Mouse (Mus musculus): ENCODE measurements around the gene Scrn2. TPM values are rescaled to one million over a fixed set of nuclear protein-coding genes. Genes with fewer than 3 reads are reported as not detected.

Scrn2 gene
- total RNA-seq, 2 experiments from 2014 or later = 28.8 to 29.7 TPM

DNA sequence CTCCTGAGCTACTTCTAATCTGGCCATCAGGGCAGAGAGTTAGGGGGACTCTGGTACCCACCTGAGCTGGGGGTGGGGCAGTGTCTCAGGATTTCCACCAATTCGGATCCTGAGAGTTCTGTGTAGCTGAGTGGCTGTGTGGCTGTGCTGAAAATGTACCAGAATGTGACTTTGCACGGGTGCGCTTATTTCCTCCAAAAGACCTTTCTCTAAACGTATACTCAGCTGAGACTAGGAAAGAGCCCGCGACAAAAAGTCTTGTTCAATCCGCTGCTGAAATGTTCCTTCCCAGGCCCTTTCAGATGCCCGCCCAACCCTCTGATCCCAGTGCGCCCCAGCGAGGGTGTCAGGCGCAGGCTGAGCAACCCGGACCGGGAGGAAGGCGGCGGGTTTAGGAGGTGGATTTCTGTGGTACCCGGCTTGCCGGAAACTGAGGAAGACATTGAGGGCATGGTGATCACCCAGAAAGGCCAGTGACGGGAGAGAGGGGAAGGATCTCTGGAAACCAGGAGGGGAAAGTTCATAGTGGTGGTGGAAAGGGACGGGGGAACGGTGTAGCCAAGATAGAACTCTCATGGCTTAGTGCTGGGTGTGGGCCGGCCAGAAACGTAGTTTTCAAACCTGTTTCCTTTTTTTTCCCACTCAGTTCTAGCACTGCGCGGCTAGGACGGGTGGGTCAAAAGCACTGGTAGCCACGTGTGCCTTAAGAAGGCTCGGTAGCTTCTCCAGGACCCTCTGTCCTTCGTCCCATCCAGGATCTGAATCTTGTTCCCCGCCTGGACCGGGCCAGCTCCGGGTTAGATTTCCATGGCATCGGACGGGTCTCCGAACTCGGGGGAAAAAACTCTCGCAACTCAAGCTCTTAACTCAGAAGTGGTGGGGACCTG is 11.8 kb upstream of the Scrn2 start:
- no peak for DNase-seq (ENCODE audit: low spot score in 2 of 2)

GRCm38 (mm10) chr11:97018583-97019344 is 11.0 kb upstream of the Scrn2 start:
- DNase-seq (ENCODE audit: low spot score in 2 of 2) = no peak

DNA sequence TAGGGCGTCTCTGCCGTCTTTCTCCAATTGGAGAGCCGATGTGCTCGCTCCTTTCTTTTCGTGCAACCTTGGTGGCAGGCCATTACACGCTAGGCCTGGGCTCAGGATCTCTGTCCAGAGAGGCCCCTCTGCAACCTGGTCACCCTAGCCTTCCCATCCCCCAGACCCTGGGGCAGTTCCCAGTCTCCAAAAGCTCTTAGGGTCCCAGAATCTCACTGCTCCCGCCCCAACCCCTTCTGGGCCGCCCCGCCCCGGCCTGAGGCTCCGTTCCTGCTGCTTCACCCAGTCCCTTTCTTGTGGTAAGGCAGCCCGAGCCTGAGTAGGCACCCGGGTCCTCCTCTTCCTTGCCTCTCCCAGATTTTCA is 10.4 kb upstream of the Scrn2 start:
- no peak for DNase-seq (ENCODE audit: low spot score in 2 of 2)

DNA sequence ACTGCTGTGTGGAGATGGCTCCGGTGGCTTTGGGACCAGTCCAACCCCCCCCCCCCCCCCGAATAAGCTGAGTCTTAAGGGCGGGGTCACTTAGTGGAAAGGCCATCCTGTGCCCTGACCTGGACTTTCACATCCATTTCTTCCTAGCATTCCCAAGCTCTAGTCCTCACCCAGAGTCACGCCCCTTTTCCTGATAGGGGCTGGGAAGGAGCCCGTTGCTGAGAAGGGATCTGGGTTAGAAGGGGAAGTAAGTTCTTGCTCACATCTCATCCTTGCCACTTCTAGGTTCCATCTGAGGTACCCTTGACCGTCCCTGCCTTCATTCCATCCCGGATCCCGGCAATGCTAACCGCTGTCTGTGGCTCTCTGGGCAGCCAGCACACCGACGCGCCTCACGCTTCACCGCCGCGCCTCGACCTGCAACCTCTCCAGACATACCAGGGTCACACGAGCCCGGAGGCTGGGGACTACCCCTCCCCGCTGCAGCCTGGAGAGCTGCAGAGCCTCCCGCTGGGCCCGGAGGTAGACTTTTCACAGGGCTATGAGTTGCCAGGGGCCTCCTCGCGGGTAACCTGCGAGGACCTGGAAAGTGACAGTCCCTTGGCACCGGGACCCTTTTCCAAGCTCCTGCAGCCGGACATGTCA is 8.5 kb upstream of the Scrn2 start:
- no peak for DNase-seq (ENCODE audit: low spot score in 2 of 2)

- DNase-seq (ENCODE audit: low spot score in 2 of 2) = peak; percentile 50
Measured at GRCm38 (mm10) chr11:97021873-97022484, 7.8 kb upstream of the Scrn2 start.

DNA sequence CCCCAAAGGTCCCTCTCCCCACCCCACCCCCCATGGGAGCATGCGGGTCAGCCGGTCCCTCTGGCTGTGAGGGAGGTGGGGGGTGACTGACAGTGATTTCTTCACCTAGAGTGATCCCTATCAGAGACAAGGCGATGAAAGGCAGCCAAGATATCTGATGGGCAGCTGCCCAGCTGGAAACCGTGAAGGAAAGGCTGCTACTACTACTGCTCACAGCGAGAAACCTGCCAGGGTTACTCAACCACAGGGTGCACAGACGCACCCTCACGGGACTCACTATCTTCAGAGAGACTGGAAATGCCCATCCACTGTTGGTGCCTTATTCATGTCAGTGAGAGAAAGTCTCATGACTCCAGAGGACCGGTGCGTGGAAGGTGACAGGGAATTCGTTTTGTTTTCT is 4.8 kb upstream of the Scrn2 start:
- no peak for DNase-seq (ENCODE audit: low spot score in 2 of 2)

DNA sequence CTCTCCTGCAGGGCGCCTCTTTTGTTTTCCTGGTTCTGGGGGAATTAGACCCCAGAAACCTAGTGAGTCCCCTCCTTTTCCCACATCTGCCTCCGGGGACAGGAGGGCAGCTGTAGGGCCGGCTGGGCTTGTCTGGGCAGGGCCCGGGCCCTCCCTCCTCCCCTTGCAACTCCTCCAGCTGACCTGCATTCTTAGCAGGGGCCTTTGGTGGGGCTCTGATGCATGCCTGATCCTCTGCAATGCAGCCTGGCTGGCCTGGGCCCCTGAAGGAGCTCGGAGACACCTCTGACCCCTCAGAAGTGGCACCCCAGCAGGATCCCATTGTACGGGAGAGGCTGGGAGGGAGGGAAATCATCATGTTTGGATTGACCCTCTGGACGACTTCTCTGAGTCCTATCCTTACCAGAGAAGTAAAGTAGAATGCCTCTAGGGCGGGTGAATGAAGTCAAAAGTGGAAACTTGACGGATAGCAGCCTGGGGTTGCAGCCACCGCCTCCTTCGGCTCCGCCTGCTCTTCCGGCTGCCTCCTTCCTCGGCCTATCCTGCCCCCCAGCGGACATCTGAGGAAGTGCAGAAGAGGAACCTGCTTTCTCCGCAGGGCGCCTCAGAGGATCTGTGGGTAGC is 3.9 kb upstream of the Scrn2 start:
- peak; percentile 67 to 77 for DNase-seq (ENCODE audit: low spot score in 2 of 2)

- DNase-seq (ENCODE audit: low spot score in 2 of 2) = no peak
Measured at GRCm38 (mm10) chr11:97030426-97030825, 688 bp downstream of the Scrn2 start.

DNA sequence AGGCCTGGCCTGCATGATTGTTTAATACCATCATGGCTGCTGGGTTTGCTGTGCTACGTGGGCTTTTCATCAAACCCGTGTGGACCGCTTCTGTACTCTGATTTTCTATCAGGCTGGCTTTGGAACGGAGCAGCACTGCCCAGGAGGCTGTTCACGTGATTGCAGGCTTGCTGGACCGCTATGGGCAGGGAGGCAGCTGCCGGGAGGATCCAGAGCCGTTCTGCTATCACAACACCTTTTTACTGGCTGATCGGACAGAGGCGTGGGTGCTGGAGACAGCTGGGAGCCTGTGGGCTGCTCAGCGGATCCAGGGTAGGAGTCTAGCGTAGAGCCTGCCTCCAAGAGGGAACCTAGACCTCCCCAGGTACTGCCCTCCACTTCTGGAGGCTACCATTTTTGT is 2.2 kb downstream of the Scrn2 start:
- no peak for DNase-seq (ENCODE audit: low spot score in 2 of 2)

DNA sequence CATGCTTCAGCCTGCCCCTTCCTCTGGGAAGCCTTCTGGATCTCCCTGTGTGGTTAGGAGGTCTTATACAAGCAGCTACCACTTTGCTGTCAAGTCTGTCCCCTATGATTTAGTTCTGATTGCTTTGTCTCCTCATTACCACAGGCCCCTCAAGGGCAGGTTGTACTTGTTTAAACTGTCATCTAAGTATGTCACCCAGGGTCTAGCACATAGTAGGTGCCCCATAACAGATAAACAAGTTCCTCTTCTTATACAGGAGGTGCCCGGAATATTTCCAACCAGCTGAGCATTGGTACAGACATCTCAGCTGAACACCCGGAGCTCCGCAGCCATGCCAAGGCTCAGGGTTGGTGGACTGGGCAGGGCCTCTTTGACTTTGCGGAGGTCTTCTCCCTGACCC is 2.8 kb downstream of the Scrn2 start:
- DNase-seq (ENCODE audit: low spot score in 2 of 2) = no peak

- DNase-seq (ENCODE audit: low spot score in 2 of 2) = no peak
Measured at GRCm38 (mm10) chr11:97033781-97034180, 4.0 kb downstream of the Scrn2 start.

GRCm38 (mm10) chr11:97036141-97036540 is 6.4 kb downstream of the Scrn2 start:
- no peak for DNase-seq (ENCODE audit: low spot score in 2 of 2)

GRCm38 (mm10) chr11:97038881-97039280 is 9.1 kb downstream of the Scrn2 start:
- no peak for DNase-seq (ENCODE audit: low spot score in 2 of 2)

- DNase-seq (ENCODE audit: low spot score in 2 of 2) = no peak
Measured at GRCm38 (mm10) chr11:97040301-97041021, 10.7 kb downstream of the Scrn2 start.

DNA sequence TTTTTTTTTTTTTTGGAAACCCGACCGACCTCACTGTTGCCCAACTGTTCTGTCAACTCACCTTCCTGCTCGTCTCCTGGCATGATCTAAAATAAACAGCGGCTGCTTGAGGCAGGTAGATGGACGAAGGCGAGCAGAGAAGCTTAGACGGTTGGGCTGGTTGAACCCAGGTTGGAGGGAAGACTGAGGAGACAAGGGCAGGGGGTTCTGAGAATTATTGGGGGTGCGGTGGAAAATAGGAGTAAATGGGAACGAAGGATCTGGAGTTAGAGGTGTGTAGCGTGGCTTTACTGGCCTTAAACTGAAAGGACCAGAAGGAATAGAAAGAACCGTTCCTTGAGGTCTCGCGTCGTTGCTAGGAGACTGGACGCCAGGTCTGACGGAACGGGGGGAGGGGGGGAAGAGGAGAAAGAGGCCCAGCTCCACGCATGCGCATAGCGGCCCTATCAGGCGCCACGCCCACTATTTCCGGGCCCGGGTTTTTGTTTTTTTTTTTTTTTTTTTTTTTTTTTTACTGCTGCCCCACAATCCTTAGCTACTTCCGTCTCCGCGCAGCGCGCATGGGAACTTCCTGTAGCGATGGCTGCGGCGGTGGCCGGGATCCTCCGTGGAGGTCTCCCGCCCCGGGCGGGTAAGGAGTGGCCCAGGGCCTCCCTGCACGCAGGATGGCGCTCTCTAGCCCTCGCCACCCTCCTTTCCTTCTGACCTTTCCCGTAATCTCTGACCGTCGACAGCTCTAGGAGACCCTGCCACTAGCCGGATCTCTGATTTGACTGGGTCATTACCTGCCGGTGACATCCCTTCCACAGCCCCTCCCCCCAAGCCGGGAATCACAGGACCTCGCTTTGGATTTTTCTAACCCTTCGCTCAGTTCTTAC is 11.5 kb downstream of the Scrn2 start, which contains the start of the genes Lrrc46 and Mrpl10:
Gene Lrrc46, minus strand, starts transcription at position 386 of the 878 bp plus-strand sequence.
Gene Mrpl10, plus strand, starts transcription at position 539 of the 878 bp plus-strand sequence.
- DNase-seq (ENCODE audit: low spot score in 2 of 2) = peak; percentile 65 to 81

GRCm38 (mm10) chr11:97044902-97045301 is 15.2 kb downstream of the Scrn2 start:
- no peak for DNase-seq (ENCODE audit: low spot score in 2 of 2)

- no peak for DNase-seq (ENCODE audit: low spot score in 2 of 2)
Measured at GRCm38 (mm10) chr11:97045861-97046260, 16.1 kb downstream of the Scrn2 start.

DNA sequence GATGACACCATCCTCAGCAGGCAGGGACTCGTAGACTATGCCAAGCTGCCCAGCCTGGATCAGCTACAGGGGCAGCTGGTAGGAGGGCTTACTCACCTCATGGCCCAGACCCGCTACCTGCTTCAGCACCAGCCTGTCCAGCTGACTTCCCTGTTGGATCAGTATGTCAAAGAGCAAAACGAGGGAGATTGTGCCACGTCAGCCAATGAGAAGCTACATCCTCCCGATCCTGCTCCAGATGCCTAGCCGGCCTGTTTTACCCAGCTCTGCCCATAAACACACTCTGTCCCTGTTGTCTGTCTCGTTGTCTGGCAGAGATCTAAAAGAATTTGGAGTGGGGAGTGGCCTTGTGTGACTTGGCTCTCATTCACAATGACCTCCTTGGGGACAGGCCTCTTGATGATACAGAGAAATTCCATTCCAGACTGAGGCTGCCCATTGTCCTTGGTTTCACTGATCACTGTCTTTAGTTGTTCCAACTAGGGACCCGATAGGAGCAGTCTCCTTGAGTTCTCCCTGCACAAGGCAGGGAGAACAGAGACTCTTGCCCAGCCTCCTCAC is 18.4 kb downstream of the Scrn2 start:
- DNase-seq (ENCODE audit: low spot score in 2 of 2) = peak in 1 of 2 experiments; percentile 18

Data from adrenal gland, postnatal 4 days (tissue).